Comparison of ENCODE assay signal across 10 mouse cellular contexts in the genomic region with DNA sequence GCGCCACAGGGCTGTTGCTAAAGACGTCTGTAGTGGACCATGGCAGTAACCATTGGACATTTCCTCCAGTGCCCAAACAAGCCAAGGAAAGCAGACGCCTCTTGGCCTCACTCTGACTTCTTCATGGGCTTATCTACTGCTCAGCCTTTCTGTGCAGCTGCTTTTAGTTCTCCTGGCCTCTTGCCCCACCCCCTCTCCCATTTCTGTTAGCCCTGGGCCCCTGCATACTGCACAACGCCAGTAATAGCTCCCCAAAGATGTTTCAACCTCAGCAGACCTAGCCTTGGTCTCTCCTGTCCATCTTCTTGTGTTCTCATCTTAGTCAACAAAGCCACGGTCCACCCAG. TPM values are rescaled to one million over a fixed set of nuclear protein-coding genes. Genes with fewer than 3 reads are reported as not detected.
DNase-seq lines count a peak whose midpoint lies in the region; ATAC-seq and TF ChIP-seq lines count a peak whose summit lies in the region.
"Had no signal": no experiment of that assay in that cellular context is flagged by ENCODE, and none has a peak within 500 bp of the region (broad histone marks: within the 10 kb centered on the region; RNA-seq: fewer than 3 reads in every experiment).

No protein-coding gene starts in this region.

- peak overlapping the region; percentile 91 for H3K9ac ChIP-seq in heart, embryonic 13.5 days
- no peak overlapping the region for H3K9ac ChIP-seq in midbrain, embryonic 11.5 days (ENCODE audit: low read length)
- no peak overlapping the region for H3K9ac ChIP-seq in midbrain, postnatal 0 days (replicated peaks; ENCODE audit: low read length, poor library complexity, severe bottlenecking)
- no peak overlapping the region for H3K9ac ChIP-seq in intestine, embryonic 16.5 days (ENCODE audit: low read depth, low read length)

- H3K4me2 ChIP-seq in heart, embryonic 13.5 days: peak overlapping the region; percentile 84
- peak overlapping the region; percentile 14; the same call in 1 of the 2 replicates for H3K4me2 ChIP-seq in midbrain, embryonic 11.5 days
- H3K4me2 ChIP-seq in midbrain, postnatal 0 days (ENCODE audit: low read depth, low read length, poor library complexity, severe bottlenecking): no peak overlapping the region
- no peak overlapping the region for H3K4me2 ChIP-seq in intestine, embryonic 16.5 days (ENCODE audit: low read depth, low read length)

- H3K36me3 ChIP-seq in heart, embryonic 13.5 days: peaks cover 21% of the 10 kb centered on the region; the same call in 1 of the 2 replicates
- no peaks in the 10 kb centered on the region for H3K36me3 ChIP-seq in midbrain, embryonic 11.5 days (ENCODE audit: control insufficient read depth, insufficient read depth, low read length)
- no peaks in the 10 kb centered on the region for H3K36me3 ChIP-seq in midbrain, postnatal 0 days (ENCODE audit: insufficient read depth, low read length)
- H3K36me3 ChIP-seq in intestine, embryonic 16.5 days (ENCODE audit: control insufficient read depth, insufficient read depth, low read length): no peaks in the 10 kb centered on the region

- no peaks in the 10 kb centered on the region for H3K9me3 ChIP-seq in heart, embryonic 13.5 days
- H3K9me3 ChIP-seq in midbrain, embryonic 11.5 days (ENCODE audit: control insufficient read depth, low read length): no peaks in the 10 kb centered on the region
- no peaks in the 10 kb centered on the region for H3K9me3 ChIP-seq in midbrain, postnatal 0 days (ENCODE audit: low read length)
- no peaks in the 10 kb centered on the region for H3K9me3 ChIP-seq in intestine, embryonic 16.5 days (ENCODE audit: control insufficient read depth, low read length)

- ATAC-seq in heart, embryonic 13.5 days (ENCODE audit: extremely low read depth, insufficient number of reproducible peaks, low FRiP score, low TSS enrichment): no peak
- ATAC-seq in midbrain, embryonic 11.5 days (ENCODE audit: low FRiP score): no peak
- ATAC-seq in midbrain, postnatal 0 days (ENCODE audit: low FRiP score): no peak
- ATAC-seq in intestine, embryonic 16.5 days: 0 out of 2 replicates have a peak, but pooled peaks have one; percentile 24
- 0 out of 2 replicates have a peak, but pooled peaks have one; percentile 20 for ATAC-seq in megakaryocyte-erythroid progenitor cell, adult 5-6 weeks (replicated peaks; ENCODE audit: low FRiP score, low TSS enrichment, poor library complexity, severe bottlenecking)
- ATAC-seq: activated CD4-positive, CD25-positive, alpha-beta regulatory T cell, adult 4 months had no signal

- peak overlapping the region; percentile 90 for H3K4me3 ChIP-seq in heart, embryonic 13.5 days
- no peak overlapping the region for H3K4me3 ChIP-seq in midbrain, embryonic 11.5 days (ENCODE audit: low read depth, low read length)
- no peak overlapping the region for H3K4me3 ChIP-seq in midbrain, postnatal 0 days (ENCODE audit: low read depth, low read length)
- H3K4me3 ChIP-seq in intestine, embryonic 16.5 days (ENCODE audit: low read length): no peak overlapping the region

- peaks cover 25% of the 10 kb centered on the region for H3K27me3 ChIP-seq in heart, embryonic 13.5 days (replicated peaks)
- H3K27me3 ChIP-seq in midbrain, embryonic 11.5 days (ENCODE audit: control insufficient read depth, insufficient read depth, low read length): peaks cover 35% of the 10 kb centered on the region
- H3K27me3 ChIP-seq in midbrain, postnatal 0 days (ENCODE audit: insufficient read depth, low read length): peaks cover 32% of the 10 kb centered on the region; the same call in 1 of the 2 replicates
- H3K27me3 ChIP-seq in intestine, embryonic 16.5 days (replicated peaks; ENCODE audit: control insufficient read depth, insufficient read depth, low read length): peaks cover 22% of the 10 kb centered on the region

- WGBS in heart, embryonic 13.5 days: 24% methylated on average over 5 of the region's 5 CpGs
- WGBS in midbrain, embryonic 11.5 days: 25% methylated on average over 5 of the region's 5 CpGs
- WGBS in midbrain, postnatal 0 days: 41% methylated on average over 5 of the region's 5 CpGs
- WGBS in intestine, embryonic 16.5 days: 42% methylated on average over 5 of the region's 5 CpGs

- TF ChIP-seq CTCF in midbrain, postnatal 0 days (IDR thresholded peaks at IDR 0.05): no peak

- no peak for DNase-seq in heart, adult 18-20 months
- no peak for DNase-seq in midbrain, embryonic 11.5 days (ENCODE audit: low spot score, missing footprints)
- no peak for DNase-seq in midbrain, postnatal 0 days (ENCODE audit: low spot score)
- no peak for DNase-seq in kidney, adult 18-20 months
- DNase-seq: midbrain, embryonic 14.5 days had no signal

- H3K27ac ChIP-seq in heart, embryonic 13.5 days (replicated peaks): peak overlapping the region; percentile 100
- no peak overlapping the region for H3K27ac ChIP-seq in midbrain, embryonic 11.5 days (ENCODE audit: low read depth, low read length)
- no peak overlapping the region for H3K27ac ChIP-seq in midbrain, postnatal 0 days (ENCODE audit: low read depth, low read length)
- no peak overlapping the region for H3K27ac ChIP-seq in intestine, embryonic 16.5 days (ENCODE audit: low read length)

- H3K4me1 ChIP-seq in heart, embryonic 13.5 days: peaks cover 84% of the 10 kb centered on the region
- H3K4me1 ChIP-seq in midbrain, embryonic 11.5 days (ENCODE audit: control insufficient read depth, insufficient read depth, low read length): peaks cover 21% of the 10 kb centered on the region
- H3K4me1 ChIP-seq in midbrain, postnatal 0 days (ENCODE audit: insufficient read depth, low read length): peaks cover 8% of the 10 kb centered on the region; the same call in 1 of the 2 replicates
- H3K4me1 ChIP-seq in intestine, embryonic 16.5 days (ENCODE audit: control insufficient read depth, insufficient read depth, low read length): peaks cover 25% of the 10 kb centered on the region

RNA-seq across cellular contexts. Expression of gene Tmod1, which starts 3.7 kb away (rescaled TPM):
- 171 and 182 TPM in 2 replicates for polyA plus RNA-seq in heart, embryonic 13.5 days (2015; fragmentation: Nextera tagmentation; extraction: Ambion mirVana)
- 100 to 1,000 TPM; 228 to 259 TPM for total RNA-seq in heart, adult 18-20 months (2021)
- 2.7 and 3.4 TPM in 2 replicates for polyA plus RNA-seq in midbrain, embryonic 11.5 days (2014; fragmentation: Nextera tagmentation; extraction: Ambion mirVana)
- total RNA-seq in midbrain, postnatal 0 days (2014; rRNA removed): 0.42 and 0.55 TPM in 2 replicates
- polyA plus RNA-seq in midbrain, postnatal 0 days (2015; fragmentation: Nextera tagmentation; extraction: Ambion mirVana): 0.75 and 1.0 TPM in 2 replicates
- 3.2 and 4.0 TPM in 2 replicates for polyA plus RNA-seq in intestine, embryonic 16.5 days (2015; fragmentation: Nextera tagmentation; extraction: Ambion mirVana)
- 0.39 and 0.40 TPM in 2 replicates for total RNA-seq in megakaryocyte-erythroid progenitor cell, adult 5-6 weeks (2014; fragmentation: Nextera tagmentation)
- total RNA-seq in megakaryocyte-erythroid progenitor cell, adult 5-6 weeks (2017): 1.3 TPM in 1 of 2 replicates, not detected in the other
- polyA plus RNA-seq: liver, adult 2 months had no signal

Comparison
In these comparisons a context has a peak if more than half of its experiments do, and no peak if none do; other contexts are left out.
1. H3K4me2 ChIP-seq: peak in heart, embryonic 13.5 days (single experiment) and midbrain, embryonic 11.5 days (single experiment); none in midbrain, postnatal 0 days (single experiment) and intestine, embryonic 16.5 days (single experiment).
2. ATAC-seq: peak in intestine, embryonic 16.5 days (single experiment) and megakaryocyte-erythroid progenitor cell, adult 5-6 weeks (single experiment); none in heart, embryonic 13.5 days (single experiment), midbrain, embryonic 11.5 days (single experiment) and midbrain, postnatal 0 days (single experiment).
3. RNA of gene Tmod1, which starts 3.7 kb away (polyA plus RNA-seq): 171 to 182 TPM in heart, embryonic 13.5 days; 3.2 to 4.0 TPM in intestine, embryonic 16.5 days, 2.7 to 3.4 TPM in midbrain, embryonic 11.5 days and 0.75 to 1.0 TPM in midbrain, postnatal 0 days; every median in the first group is over 10 times any median in the second.